8 mouse cellular contexts compared by ENCODE assay signal in genomic region chr4:141214337-141214851, GRCm38 (mm10). TPM values are rescaled to one million over a fixed set of nuclear protein-coding genes. Genes with fewer than 3 reads are reported as not detected.
DNase-seq lines count a peak whose midpoint lies in the region; ATAC-seq and TF ChIP-seq lines count a peak whose summit lies in the region.

No protein-coding gene starts in this region.

- peaks cover 14% of the 10 kb centered on the region for H3K4me1 ChIP-seq in hindbrain, embryonic 14.5 days (replicated peaks; ENCODE audit: control insufficient read depth, insufficient read depth, low read length)
- peaks cover 12% of the 10 kb centered on the region for H3K4me1 ChIP-seq in liver, postnatal 0 days (ENCODE audit: insufficient read depth)
- peaks cover 25% of the 10 kb centered on the region for H3K4me1 ChIP-seq in neural tube, embryonic 13.5 days (replicated peaks)

- no peak for TF ChIP-seq EP300 in liver, postnatal 0 days (IDR thresholded peaks at IDR 0.05; ENCODE audit: low read depth)

- no peaks in the 10 kb centered on the region for H3K9me3 ChIP-seq in hindbrain, embryonic 14.5 days (ENCODE audit: control insufficient read depth, low read length)
- no peaks in the 10 kb centered on the region for H3K9me3 ChIP-seq in liver, postnatal 0 days (ENCODE audit: low read length)
- H3K9me3 ChIP-seq in neural tube, embryonic 13.5 days = no peaks in the 10 kb centered on the region

- peak overlapping the region; percentile 51 for H3K4me3 ChIP-seq in hindbrain, embryonic 14.5 days (replicated peaks; ENCODE audit: low read length)
- peak overlapping the region; percentile 60 for H3K4me3 ChIP-seq in liver, postnatal 0 days (ENCODE audit: low read depth, low read length)
- peak overlapping the region; percentile 59 for H3K4me3 ChIP-seq in neural tube, embryonic 13.5 days

- H3K27ac ChIP-seq in hindbrain, embryonic 14.5 days = no peak overlapping the region
- H3K27ac ChIP-seq in liver, postnatal 0 days (ENCODE audit: low read depth) = no peak overlapping the region
- H3K27ac ChIP-seq in neural tube, embryonic 13.5 days (replicated peaks) = no peak overlapping the region; the same call in 1 of the 2 replicates

- peak; percentile 49 for ATAC-seq in hindbrain, embryonic 14.5 days (ENCODE audit: low FRiP score)
- peak; percentile 61 for ATAC-seq in liver, postnatal 0 days
- peak; percentile 59 for ATAC-seq in neural tube, embryonic 13.5 days (ENCODE audit: low read depth)

- 2% methylated on average over 16 of the region's 16 CpGs for WGBS in hindbrain, embryonic 14.5 days
- 2% methylated on average over 15 of the region's 16 CpGs for WGBS in liver, postnatal 0 days (ENCODE audit: insufficient replicate concordance)
- WGBS in neural tube, embryonic 13.5 days = under 1% methylated on average over 16 of the region's 16 CpGs

- H3K27me3 ChIP-seq in hindbrain, embryonic 14.5 days (ENCODE audit: control insufficient read depth, insufficient read depth, low read length) = no peaks in the 10 kb centered on the region
- H3K27me3 ChIP-seq in liver, postnatal 0 days (ENCODE audit: insufficient read depth, low read length) = no peaks in the 10 kb centered on the region
- H3K27me3 ChIP-seq in neural tube, embryonic 13.5 days = no peaks in the 10 kb centered on the region

- peak; percentile 85 for DNase-seq in CD4-positive, CD25-positive, alpha-beta regulatory T cell, adult 2 months (ENCODE audit: low read depth, low spot score)
- DNase-seq in T-cell, adult 2 months (ENCODE audit: low spot score) = peak; percentile 71
- peak; percentile 42 for DNase-seq in embryo, embryonic 9.5 days (ENCODE audit: extremely low spot score)
- DNase-seq in hindbrain, embryonic 14.5 days (ENCODE audit: low spot score) = no peak
- peak; percentile 67 for DNase-seq in liver, postnatal 0 days
- DNase-seq in urinary bladder, postnatal 10 days (ENCODE audit: low spot score) = no peak
- no peak for DNase-seq in urinary bladder, adult 18-20 months (ENCODE audit: low spot score in 2 of 2)

- H3K36me3 ChIP-seq in hindbrain, embryonic 14.5 days (replicated peaks; ENCODE audit: control insufficient read depth, insufficient read depth) = no peaks in the 10 kb centered on the region
- no peaks in the 10 kb centered on the region for H3K36me3 ChIP-seq in liver, postnatal 0 days (replicated peaks; ENCODE audit: insufficient read depth, low read length)
- H3K36me3 ChIP-seq in neural tube, embryonic 13.5 days = 0 out of 2 replicates have a peak, but pooled peaks cover 6% of the 10 kb centered on the region

- peak overlapping the region; percentile 88 for H3K4me2 ChIP-seq in hindbrain, embryonic 14.5 days (replicated peaks)
- peak overlapping the region; percentile 91 for H3K4me2 ChIP-seq in liver, postnatal 0 days (ENCODE audit: low read depth, low read length)
- peak overlapping the region; percentile 86 for H3K4me2 ChIP-seq in neural tube, embryonic 13.5 days

- H3K9ac ChIP-seq in hindbrain, embryonic 14.5 days = peak overlapping the region; percentile 60
- H3K9ac ChIP-seq in liver, postnatal 0 days (replicated peaks) = peak overlapping the region; percentile 48
- peak overlapping the region; percentile 78 for H3K9ac ChIP-seq in neural tube, embryonic 13.5 days

- TF ChIP-seq CTCF in liver, postnatal 0 days (IDR thresholded peaks at IDR 0.05; ENCODE audit: low read depth) = peak; percentile 85

RNA-seq across cellular contexts. Expression of gene Rsg1, which starts 0.6 kb away (rescaled TPM):
- 6.0 and 7.6 TPM in 2 replicates for polyA plus RNA-seq in hindbrain, embryonic 14.5 days (2014; fragmentation: Nextera tagmentation; extraction: Ambion mirVana)
- 0.43 and 0.79 TPM in 2 replicates for polyA plus RNA-seq in liver, postnatal 0 days (2015; fragmentation: Nextera tagmentation; extraction: Ambion mirVana)
- 6.4 and 7.0 TPM in 2 replicates for polyA plus RNA-seq in neural tube, embryonic 13.5 days (2015; fragmentation: Nextera tagmentation; extraction: Ambion mirVana)

RNA-seq across cellular contexts. Expression of gene Arhgef19, which starts 24.9 kb away (rescaled TPM):
- 0.78 and 1.1 TPM in 2 replicates for polyA plus RNA-seq in hindbrain, embryonic 14.5 days (2014; fragmentation: Nextera tagmentation; extraction: Ambion mirVana)
- polyA plus RNA-seq in liver, postnatal 0 days (2015; fragmentation: Nextera tagmentation; extraction: Ambion mirVana) = 3.0 and 4.2 TPM in 2 replicates
- 2.1 and 2.2 TPM in 2 replicates for polyA plus RNA-seq in neural tube, embryonic 13.5 days (2015; fragmentation: Nextera tagmentation; extraction: Ambion mirVana)

Comparison
In these comparisons a context has a peak if more than half of its experiments do, and no peak if none do; other contexts are left out.
1. DNase-seq: peak in CD4-positive, CD25-positive, alpha-beta regulatory T cell, adult 2 months (single experiment), T-cell, adult 2 months (single experiment), embryo, embryonic 9.5 days (single experiment) and liver, postnatal 0 days (single experiment); none in hindbrain, embryonic 14.5 days (single experiment), urinary bladder, postnatal 10 days (single experiment) and urinary bladder, adult 18-20 months (0 of 2).
2. Peak in every context shown above with its lines, with median percentiles within 50 percentile points of each other: ATAC-seq, H3K4me2 ChIP-seq, H3K4me3 ChIP-seq and H3K9ac ChIP-seq.